Mouse (Mus musculus) limb, embryonic 12.5 days (tissue): ENCODE data around the gene Ints12. TPM values are rescaled to one million over a fixed set of nuclear protein-coding genes. Genes with fewer than 3 reads are reported as not detected.

Experiments used
- ATAC-seq: fragments of 200-750 bp; cut with Nextera tagmentation; 2 replicates; pipeline ENCODE4 v1.8.0; 2017; ENCODE audit warnings: low read depth, moderate TSS enrichment; ENCODE audit not compliant: insufficient number of reproducible peaks, insufficient read depth, low FRiP score, low TSS enrichment
- H3K27ac ChIP-seq: fragments of 300-500 bp; sonication (generic); 2 replicates; pipeline ENCODE4 v1.5.1; 2016; ENCODE audit warnings: mild to moderate bottlenecking, moderate library complexity
- H3K27me3 ChIP-seq: fragments of 300-500 bp; sonication (generic); 2 replicates; pipeline ENCODE4 v1.6.1; 2016; ENCODE audit warnings: mild to moderate bottlenecking, moderate library complexity
- H3K36me3 ChIP-seq: fragments of 300-500 bp; sonication (generic); 2 replicates; pipeline ENCODE4 v1.6.1; 2016; ENCODE audit warnings: mild to moderate bottlenecking, moderate library complexity
- H3K4me1 ChIP-seq: fragments of 300-500 bp; sonication (generic); replicated peaks from 2 replicates; pipeline ENCODE4 v1.6.1; 2016
- H3K4me2 ChIP-seq: fragments of 300-500 bp; sonication (generic); 2 replicates; pipeline ENCODE4 v1.6.1; 2016; ENCODE audit warnings: mild to moderate bottlenecking, moderate library complexity
- H3K4me3 ChIP-seq: fragments of 300-500 bp; sonication (generic); replicated peaks from 2 replicates; pipeline ENCODE4 v1.5.1; 2016; ENCODE audit warnings: mild to moderate bottlenecking
- H3K9ac ChIP-seq: fragments of 300-500 bp; sonication (generic); replicated peaks from 2 replicates; pipeline ENCODE4 v1.6.1; 2016; ENCODE audit warnings: mild to moderate bottlenecking, moderate library complexity
- H3K9me3 ChIP-seq: fragments of 300-500 bp; sonication (generic); 2 replicates; pipeline ENCODE4 v1.6.1; 2016; ENCODE audit warnings: mild to moderate bottlenecking, moderate library complexity
- WGBS: fragments of 180-500 bp; shearing (Covaris S2); methylation state at CpG from one replicate; pipeline ENCODE4 v1.1.7; 2016; 5-methylcytosine and 5-hydroxymethylcytosine counted together
- polyA plus RNA-seq: library from polyadenylated mRNA; unstranded; fragments of >200 nt; fragmentation: Nextera tagmentation; extraction: Ambion mirVana; gene quantifications from 2 replicates; pipeline ENCODE4 v1.2.1, GENCODE M21; 2016

The Ints12 gene
- polyA plus RNA-seq = 24.0 and 25.9 TPM in 2 replicates

DNA sequence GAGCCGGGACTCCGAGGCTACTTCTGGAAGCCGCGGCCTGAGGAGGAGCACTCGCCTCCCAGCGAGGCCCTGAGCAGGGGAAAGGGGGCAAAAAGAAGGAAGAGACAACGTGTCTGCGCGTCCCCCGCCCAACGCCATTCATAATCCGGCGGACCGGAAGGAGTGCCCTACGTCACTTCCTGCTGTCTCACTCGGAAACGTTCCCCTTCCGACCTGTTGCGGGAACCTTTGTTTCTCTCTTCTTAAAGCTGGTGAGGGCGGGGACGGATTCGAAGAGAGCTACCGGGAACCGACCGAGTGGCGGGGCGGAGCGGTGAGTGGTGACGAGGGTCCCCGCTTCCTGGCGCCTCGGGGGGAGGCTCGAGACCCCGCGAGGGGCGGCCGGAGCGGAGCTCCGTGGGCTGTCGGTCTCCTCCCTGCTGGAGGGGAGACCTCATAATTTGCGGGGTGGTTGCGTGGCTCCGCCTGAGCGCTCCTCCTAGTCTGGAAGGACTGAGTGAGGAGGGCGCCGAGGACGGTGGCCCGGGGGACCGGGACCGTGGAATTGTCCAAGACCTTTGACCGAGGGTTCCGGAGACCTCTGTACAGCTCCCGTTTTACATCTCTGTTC lies at the start of gene Ints12, which contains the start of gene Gstcd:
Ints12 (plus strand) TSS at position 177 of the 610 bp plus-strand sequence.
Gstcd (minus strand) TSS at position 370 of the 610 bp plus-strand sequence.
- peak; percentile 97 for ATAC-seq
- Histone ChIP-seq H3K27me3 (no peaks in the 10 kb centered on the region), H3K9ac (peak within 1 kb of the TSS; percentile 98), H3K36me3 (0 out of 2 replicates have a peak, but pooled peaks cover 2% of the 10 kb centered on the region), H3K4me2 (peak within 1 kb of the TSS; percentile 69), H3K27ac (peak within 1 kb of the TSS; percentile 99), H3K4me3 (peak within 1 kb of the TSS; percentile 73), H3K9me3 (no peaks in the 10 kb centered on the region), H3K4me1 (peaks cover 20% of the 10 kb centered on the region)
- WGBS = under 1% methylated on average over 53 of the region's 53 CpGs

DNA sequence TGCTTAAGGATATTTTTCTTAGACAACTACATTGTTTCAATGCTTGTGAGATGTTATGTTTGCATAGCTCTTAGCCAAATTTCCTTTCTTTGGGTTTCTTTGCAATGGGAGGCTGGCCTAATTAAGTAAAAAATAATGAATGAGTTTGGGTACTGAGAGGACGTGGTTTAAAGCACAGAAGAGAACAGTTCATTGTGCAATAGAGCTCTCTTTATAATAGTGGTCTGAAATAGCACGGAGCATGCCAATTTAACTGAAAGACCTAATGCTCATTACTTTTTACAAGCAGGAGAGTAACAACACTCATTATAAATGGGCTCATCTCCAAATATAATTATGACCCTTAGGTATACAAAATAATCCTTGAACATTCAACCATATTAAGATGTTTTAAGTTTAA lies 39.6 kb upstream of the Ints12 start:
- H3K9ac ChIP-seq = no peak overlapping the region
- no peak overlapping the region for H3K4me3 ChIP-seq
- no peak for ATAC-seq
- WGBS = 47% methylated on average over 2 of the region's 2 CpGs
- H3K36me3 ChIP-seq = peaks cover 9% of the 10 kb centered on the region
- no peaks in the 10 kb centered on the region for H3K4me1 ChIP-seq
- H3K9me3 ChIP-seq = no peaks in the 10 kb centered on the region
- H3K4me2 ChIP-seq = no peak overlapping the region
- H3K27me3 ChIP-seq = no peaks in the 10 kb centered on the region
- H3K27ac ChIP-seq = no peak overlapping the region

DNA sequence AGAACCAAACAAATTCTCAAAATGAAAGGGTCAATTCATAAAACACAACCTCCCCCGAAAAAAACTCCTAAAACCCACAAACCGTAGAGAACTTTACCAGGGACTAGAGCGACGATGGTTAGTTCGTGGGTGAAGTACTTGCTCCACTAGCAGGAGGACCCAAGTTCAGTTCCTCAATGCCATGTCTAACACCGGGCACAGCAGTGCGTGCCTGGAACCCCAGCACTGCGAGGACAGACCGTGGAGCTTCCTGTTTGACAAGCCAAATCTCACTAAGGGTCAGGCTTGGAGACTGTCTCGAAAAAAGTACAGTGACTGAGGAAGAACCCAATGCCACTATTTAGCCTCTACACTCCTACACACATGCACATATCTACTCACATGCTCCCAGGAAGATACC lies 16.1 kb upstream of the Ints12 start:
- Histone ChIP-seq H3K4me3 (no peak overlapping the region), H3K36me3 (peaks cover 23% of the 10 kb centered on the region), H3K9me3 (no peaks in the 10 kb centered on the region), H3K4me2 (no peak overlapping the region), H3K4me1 (no peaks in the 10 kb centered on the region), H3K27me3 (no peaks in the 10 kb centered on the region), H3K27ac (no peak overlapping the region), H3K9ac (no peak overlapping the region)
- WGBS = 88% methylated on average over 10 of the region's 10 CpGs
- ATAC-seq = no peak

DNA sequence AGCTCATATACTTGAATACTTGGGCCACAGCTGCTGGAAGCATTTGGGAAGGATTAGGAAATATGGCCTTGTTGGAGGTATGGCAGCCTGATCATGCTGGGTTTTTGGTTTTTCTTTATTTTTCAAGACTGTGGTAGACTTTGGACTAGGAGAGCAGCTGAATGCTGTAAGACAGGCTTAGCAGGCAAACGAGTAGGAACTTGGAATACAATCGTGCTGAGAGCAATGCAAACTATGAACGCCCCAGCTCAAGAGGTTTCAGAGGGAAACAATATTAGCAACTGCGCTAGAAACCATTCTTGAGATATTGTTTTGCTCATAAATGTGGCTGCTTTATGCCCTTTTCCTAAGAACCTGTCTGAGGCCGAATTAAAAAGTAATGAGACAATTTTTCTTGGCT lies 8.9 kb upstream of the Ints12 start:
- H3K27me3 ChIP-seq = no peaks in the 10 kb centered on the region
- ATAC-seq = no peak
- no peak overlapping the region for H3K4me2 ChIP-seq
- H3K9me3 ChIP-seq = no peaks in the 10 kb centered on the region
- H3K27ac ChIP-seq = no peak overlapping the region
- WGBS = 89% methylated on average over 5 of the region's 5 CpGs
- peaks cover 49% of the 10 kb centered on the region for H3K36me3 ChIP-seq
- H3K4me3 ChIP-seq = no peak overlapping the region
- no peaks in the 10 kb centered on the region for H3K4me1 ChIP-seq
- no peak overlapping the region for H3K9ac ChIP-seq

DNA sequence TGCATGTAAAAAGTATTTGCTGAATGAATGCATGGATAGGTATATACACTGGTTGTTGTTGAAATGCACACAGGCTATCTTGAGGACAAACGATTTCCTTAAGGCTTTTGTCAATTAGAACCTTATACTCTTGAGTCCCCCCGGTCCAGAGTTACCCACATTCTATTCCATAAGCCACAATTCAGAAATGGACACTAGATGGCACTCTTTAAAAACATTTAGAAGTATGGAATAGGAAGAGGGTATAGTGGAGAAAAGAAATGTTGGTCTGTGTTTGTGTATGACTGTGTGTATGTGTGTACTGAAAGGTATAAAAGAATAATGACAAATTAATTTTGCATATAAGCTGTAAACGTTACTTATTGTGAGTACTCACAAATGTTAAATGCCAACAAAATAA lies 5.8 kb upstream of the Ints12 start:
- Histone ChIP-seq H3K9me3 (no peaks in the 10 kb centered on the region), H3K9ac (no peak overlapping the region), H3K4me1 (peaks cover 6% of the 10 kb centered on the region), H3K27me3 (no peaks in the 10 kb centered on the region), H3K4me3 (no peak overlapping the region), H3K27ac (no peak overlapping the region), H3K4me2 (no peak overlapping the region), H3K36me3 (peaks cover 32% of the 10 kb centered on the region)
- 70% methylated on average over 3 of the region's 3 CpGs for WGBS
- ATAC-seq = peak; percentile 58; the same call in 1 of the 2 replicates

DNA sequence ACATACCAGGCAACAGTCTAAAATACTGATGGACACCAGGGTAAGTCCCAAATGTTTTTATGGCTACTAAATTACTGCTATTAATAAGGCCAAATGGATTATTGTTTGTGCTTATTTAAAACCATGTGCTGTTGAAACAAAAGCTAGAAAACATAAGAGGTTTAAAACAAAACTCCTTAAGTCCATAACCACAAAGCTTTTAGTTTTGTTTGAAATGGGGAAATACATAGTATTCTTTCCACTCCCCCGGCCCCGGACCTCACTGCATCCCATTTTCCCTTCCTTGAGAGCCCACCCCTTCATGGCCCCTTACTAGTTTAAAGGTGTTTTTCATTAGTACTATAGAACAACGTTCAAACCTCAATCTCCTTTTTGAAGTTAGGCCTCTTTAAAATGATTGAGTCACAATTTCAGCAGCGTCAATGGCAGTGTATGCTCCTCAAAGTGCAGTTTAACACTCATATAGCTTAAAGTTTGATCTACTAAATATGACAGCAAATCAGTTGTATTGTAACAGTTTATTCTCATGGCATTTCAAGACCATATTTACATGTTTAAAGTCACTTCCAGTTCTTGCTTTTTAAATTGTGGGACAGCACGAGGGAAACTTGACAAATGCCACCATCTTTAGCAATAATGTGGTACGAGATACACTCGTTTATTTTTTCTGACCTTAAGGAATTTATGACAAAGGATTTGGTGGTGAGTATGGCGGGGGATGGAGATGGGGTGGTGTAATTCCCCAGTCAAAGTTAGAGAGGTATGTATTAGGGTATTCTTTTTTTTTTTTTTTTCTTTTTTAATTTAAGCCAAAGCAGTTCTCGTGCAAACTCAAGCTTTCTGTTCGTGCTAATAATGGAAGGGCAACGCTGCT lies 1.2 kb upstream of the Ints12 start:
- peak overlapping the region; percentile 98 for H3K9ac ChIP-seq
- peak overlapping the region; percentile 69 for H3K4me2 ChIP-seq
- peak overlapping the region; percentile 73 for H3K4me3 ChIP-seq
- ATAC-seq = no peak
- H3K27ac ChIP-seq = peak overlapping the region; percentile 99
- H3K4me1 ChIP-seq = peaks cover 20% of the 10 kb centered on the region
- H3K9me3 ChIP-seq = no peaks in the 10 kb centered on the region
- 3% methylated on average over 11 of the region's 11 CpGs for WGBS
- no peaks in the 10 kb centered on the region for H3K27me3 ChIP-seq
- no peaks in the 10 kb centered on the region for H3K36me3 ChIP-seq

DNA sequence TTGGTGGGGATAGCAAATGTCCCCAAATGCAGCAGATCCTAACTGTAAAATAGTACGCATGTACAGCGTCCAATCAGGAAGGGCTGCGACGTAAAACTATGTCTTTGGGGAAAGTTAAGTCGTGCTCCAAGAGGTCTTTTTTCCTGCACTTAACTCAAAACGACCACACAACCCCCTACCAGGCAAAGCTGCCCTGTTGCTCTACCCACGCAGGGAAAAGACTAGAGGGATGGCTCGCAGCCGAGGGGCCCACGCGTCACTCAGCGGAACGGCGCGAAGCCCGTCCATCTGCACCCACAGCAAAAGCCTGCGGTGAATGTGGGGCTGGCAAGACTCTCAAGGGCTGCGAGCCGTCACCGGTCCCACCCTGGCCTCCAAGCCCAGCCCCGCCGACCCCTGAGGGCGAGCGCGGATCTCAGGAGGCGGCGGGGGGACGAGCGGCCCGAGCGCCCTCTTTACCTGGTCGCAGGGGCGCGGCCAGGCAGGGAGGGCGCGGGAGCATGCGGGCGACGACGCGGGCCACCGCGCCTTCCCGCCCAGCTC lies 448 bp upstream of the Ints12 start:
- ATAC-seq = peak; percentile 86
- H3K4me1 ChIP-seq = peaks cover 20% of the 10 kb centered on the region
- WGBS = under 1% methylated on average over 44 of the region's 44 CpGs

DNA sequence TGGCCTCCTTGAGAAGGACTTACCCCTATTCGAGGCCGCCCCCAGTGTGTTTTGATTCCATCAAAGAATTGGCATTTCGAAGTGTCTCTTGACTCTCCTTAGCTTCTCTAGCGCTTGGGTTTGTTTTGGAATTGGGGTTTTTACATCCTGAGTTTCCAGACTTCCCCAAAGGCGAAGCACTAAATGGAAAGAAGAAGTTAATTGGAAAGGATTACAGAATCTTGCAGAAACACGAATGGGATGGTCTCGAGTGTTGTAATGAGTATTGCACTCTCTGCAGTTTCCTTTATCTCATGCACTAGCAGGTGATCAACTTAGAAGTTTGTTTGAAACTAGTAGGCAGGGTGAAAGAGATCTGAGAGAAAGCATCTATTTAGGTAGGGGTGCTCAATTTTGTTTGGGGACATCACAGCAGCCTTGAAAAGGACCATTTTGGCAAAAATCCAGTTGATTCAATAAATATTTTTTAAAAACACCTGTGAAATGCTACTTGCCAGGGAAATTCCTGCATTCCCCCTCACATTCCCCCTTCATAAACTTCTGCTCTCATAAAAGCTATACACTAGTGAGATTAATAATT lies 724 bp downstream of the Ints12 start:
- H3K9ac ChIP-seq = peak overlapping the region; percentile 98
- no peaks in the 10 kb centered on the region for H3K9me3 ChIP-seq
- 0 out of 2 replicates have a peak, but pooled peaks cover 5% of the 10 kb centered on the region for H3K36me3 ChIP-seq
- H3K27ac ChIP-seq = peak overlapping the region; percentile 99
- H3K4me2 ChIP-seq = peak overlapping the region; percentile 69
- H3K4me1 ChIP-seq = peaks cover 20% of the 10 kb centered on the region
- H3K4me3 ChIP-seq = peak overlapping the region; percentile 73
- H3K27me3 ChIP-seq = no peaks in the 10 kb centered on the region
- WGBS = 2% methylated on average over 7 of the region's 7 CpGs
- ATAC-seq = no peak

More for the DNA sequence above, 448 bp upstream of the Ints12 start:
- Histone ChIP-seq H3K4me2 (peak overlapping the region; percentile 69), H3K9me3 (no peaks in the 10 kb centered on the region), H3K36me3 (no peaks in the 10 kb centered on the region), H3K4me3 (peak overlapping the region; percentile 73), H3K27ac (peak overlapping the region; percentile 99), H3K27me3 (no peaks in the 10 kb centered on the region), H3K9ac (peak overlapping the region; percentile 98)

DNA sequence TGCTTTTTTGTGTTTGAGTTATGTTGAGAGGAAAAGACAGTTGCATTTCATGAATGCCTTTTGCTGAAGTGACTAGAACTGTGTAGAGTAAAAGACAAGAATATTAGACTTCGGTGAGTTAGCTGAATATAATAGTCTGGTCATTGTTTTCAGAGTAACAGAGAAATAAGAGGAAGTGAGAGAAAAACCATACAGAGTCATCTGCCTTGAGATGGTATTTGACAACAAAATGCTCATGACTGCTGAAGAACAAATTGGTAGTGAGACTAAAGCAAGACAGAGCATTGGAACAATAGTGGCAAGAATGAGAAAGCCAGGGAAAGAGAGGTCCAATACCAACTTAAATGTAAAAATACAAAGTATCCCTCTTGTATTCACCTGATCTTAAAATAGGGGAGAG lies 1.3 kb downstream of the Ints12 start:
- Histone ChIP-seq H3K27ac (no peak overlapping the region), H3K9ac (no peak overlapping the region)
- WGBS = 89% methylated on average over 1 of the region's 1 CpGs

DNA sequence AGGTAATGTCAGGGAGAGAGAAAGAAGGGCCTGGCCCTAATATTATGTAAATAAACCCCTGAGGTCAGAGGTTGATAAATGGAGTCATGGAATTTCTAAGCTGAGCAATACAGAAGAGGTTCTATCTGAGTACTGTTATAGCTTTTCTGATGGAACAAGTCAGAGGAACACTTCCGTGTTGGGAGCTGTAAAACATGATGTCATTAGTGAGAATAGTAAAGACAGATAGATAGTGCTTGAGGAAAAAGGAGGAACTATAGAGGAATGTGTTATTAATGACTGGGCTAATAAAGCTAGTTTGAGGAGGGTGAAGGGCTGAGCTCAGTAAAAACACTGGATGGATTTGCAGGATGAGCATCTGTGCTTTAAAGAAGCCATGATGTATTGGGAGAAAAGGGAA lies 2.7 kb downstream of the Ints12 start:
- 74% methylated on average over 1 of the region's 1 CpGs for WGBS
- H3K27ac ChIP-seq = no peak overlapping the region
- peaks cover 21% of the 10 kb centered on the region for H3K36me3 ChIP-seq
- peaks cover 14% of the 10 kb centered on the region for H3K4me1 ChIP-seq
- H3K4me3 ChIP-seq = no peak overlapping the region
- no peak for ATAC-seq
- H3K9ac ChIP-seq = no peak overlapping the region
- H3K27me3 ChIP-seq = no peaks in the 10 kb centered on the region
- no peaks in the 10 kb centered on the region for H3K9me3 ChIP-seq
- H3K4me2 ChIP-seq = no peak overlapping the region

More for the DNA sequence above, 1.3 kb downstream of the Ints12 start:
- ATAC-seq = no peak
- Histone ChIP-seq H3K4me1 (peaks cover 20% of the 10 kb centered on the region), H3K36me3 (peaks cover 9% of the 10 kb centered on the region; the same call in 1 of the 2 replicates), H3K4me3 (peak overlapping the region; percentile 73), H3K9me3 (no peaks in the 10 kb centered on the region), H3K4me2 (peak overlapping the region; percentile 69), H3K27me3 (no peaks in the 10 kb centered on the region)

DNA sequence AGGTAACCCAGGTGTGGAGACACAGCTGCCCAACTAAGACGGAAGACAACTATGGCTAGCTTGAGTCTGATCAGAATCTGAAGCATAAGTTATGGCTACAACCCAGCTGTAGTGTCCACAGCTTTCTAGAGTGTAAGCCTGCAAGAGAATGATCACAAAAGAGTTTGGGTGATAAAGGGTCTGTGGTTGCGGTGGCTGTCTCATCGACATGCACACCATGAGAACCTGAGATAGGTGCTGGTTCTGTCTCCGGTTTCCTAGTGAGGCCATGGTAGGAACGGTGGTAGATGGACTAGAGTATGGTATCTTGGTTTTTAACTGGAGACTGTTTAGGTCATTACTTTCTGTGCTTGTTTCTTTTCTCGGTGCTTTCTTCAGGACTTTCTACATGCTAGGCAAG lies 6.3 kb downstream of the Ints12 start:
- Histone ChIP-seq H3K9me3 (no peaks in the 10 kb centered on the region), H3K36me3 (peaks cover 49% of the 10 kb centered on the region), H3K27me3 (no peaks in the 10 kb centered on the region), H3K4me1 (peaks cover 8% of the 10 kb centered on the region), H3K9ac (no peak overlapping the region), H3K4me3 (no peak overlapping the region), H3K27ac (no peak overlapping the region), H3K4me2 (no peak overlapping the region)
- WGBS = 93% methylated on average over 6 of the region's 6 CpGs
- ATAC-seq = no peak
